Mouse (Mus musculus): ENCODE measurements around the gene Osr1. TPM values are rescaled to one million over a fixed set of nuclear protein-coding genes. Genes with fewer than 3 reads are reported as not detected.

Gene Osr1
- total RNA-seq, 4 experiments from 2014 or later = 3.5 to 4.0 (median 3.6) TPM

GRCm38 (mm10) chr12:9585085-9585453, 15.2 kb downstream of the Osr1 start:
- no peak for DNase-seq (ENCODE audit: low spot score in 2 of 2)

- no peak for DNase-seq (ENCODE audit: low spot score in 2 of 2)
Measured at GRCm38 (mm10) chr12:9587732-9588131, 17.8 kb downstream of the Osr1 start.

DNA sequence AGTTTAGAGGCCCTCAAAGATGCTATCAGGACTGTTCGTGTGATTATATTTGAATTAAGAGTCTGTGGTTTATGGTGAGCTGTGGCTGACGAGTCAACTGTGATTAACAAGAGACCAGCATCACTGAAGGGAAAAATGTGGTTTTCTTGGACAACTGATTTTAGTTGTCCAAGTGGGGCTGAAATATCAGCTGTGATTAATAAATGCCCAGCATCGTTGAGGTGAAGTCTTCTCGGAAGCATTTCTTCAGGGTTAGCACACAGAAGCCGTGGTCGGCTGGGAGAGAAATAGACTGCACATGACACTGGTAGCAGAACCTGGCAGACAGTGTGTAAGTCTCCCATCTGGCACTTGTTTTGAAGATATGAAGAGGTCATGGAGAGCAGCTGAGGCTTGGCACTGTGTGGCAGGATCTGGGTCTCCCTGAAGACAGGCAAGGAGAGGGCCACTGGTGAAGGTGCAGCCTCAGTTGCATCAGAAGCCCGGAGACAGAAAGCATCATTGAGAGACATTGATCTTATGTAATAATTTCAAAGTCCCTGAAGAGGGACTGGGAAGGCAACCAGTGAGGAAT, 19.7 kb downstream of the Osr1 start:
- DNase-seq (ENCODE audit: low spot score in 2 of 2) = no peak

DNA sequence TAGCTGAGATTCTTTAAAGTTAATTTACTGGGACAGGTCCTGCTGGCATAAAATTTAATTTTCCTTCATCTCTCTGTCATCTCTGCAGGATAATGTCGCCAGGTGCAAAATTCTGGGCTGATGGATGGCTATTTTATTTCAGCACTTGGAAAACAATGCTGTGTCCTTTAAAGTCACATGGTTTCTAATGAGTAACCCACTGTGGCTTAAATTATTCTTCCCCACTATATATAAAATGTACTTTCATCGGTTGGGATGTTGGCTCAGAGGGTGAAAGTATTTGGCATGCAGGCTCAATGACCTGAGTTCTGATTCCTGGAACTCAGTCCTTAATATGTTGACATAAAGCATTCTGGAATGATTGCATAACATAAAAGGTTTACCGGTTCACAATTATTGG, 21.2 kb downstream of the Osr1 start:
- no peak for DNase-seq (ENCODE audit: low spot score in 2 of 2)

GRCm38 (mm10) chr12:9598219-9598618, 28.3 kb downstream of the Osr1 start:
- DNase-seq (ENCODE audit: low spot score in 2 of 2) = no peak
